Mouse (Mus musculus): ENCODE data around the gene Dync1h1. TPM values are rescaled to one million over a fixed set of nuclear protein-coding genes. Genes with fewer than 3 reads are reported as not detected.
"Not testable (repeated sequence)": the region's sequence is repeated elsewhere in the genome, so short reads cannot be mapped to it uniquely, and the experiment has no call there.

Gene Dync1h1
- total RNA-seq, 2 experiments from 2014 or later, result 60.4 to 63.9 TPM

- DNase-seq, result no peak
- intact Hi-C loops (cut with DNase I), result no loop called here
Observed at GRCm38 (mm10) chr12:110689919-110690643, 88.8 kb downstream of the Dync1h1 start.

- DNase-seq; intact Hi-C loops (cut with DNase I): not testable (repeated sequence)
Observed at GRCm38 (mm10) chr12:110693378-110693777, 92.1 kb downstream of the Dync1h1 start.

GRCm38 (mm10) chr12:110695676-110696171 is 94.5 kb downstream of the Dync1h1 start:
- peak in 1 of 2 experiments; percentile 13 for DNase-seq
- intact Hi-C loops (cut with DNase I), result no loop called here

- DNase-seq, result peak; percentile 96 to 99
- intact Hi-C loops (cut with DNase I), result no loop called here
Observed at GRCm38 (mm10) chr12:110696173-110696974, 95.1 kb downstream of the Dync1h1 start.

- DNase-seq, result no peak
- intact Hi-C loops (cut with DNase I), result no loop called here
Observed at GRCm38 (mm10) chr12:110696975-110697400, 95.7 kb downstream of the Dync1h1 start.

- intact Hi-C loops (cut with DNase I), result no loop called here
- no peak for DNase-seq
Observed at GRCm38 (mm10) chr12:110697457-110697856, 96.2 kb downstream of the Dync1h1 start.

GRCm38 (mm10) chr12:110698080-110698479 is 96.8 kb downstream of the Dync1h1 start:
- intact Hi-C loops (cut with DNase I), result no loop called here
- no peak for DNase-seq

GRCm38 (mm10) chr12:110698523-110699170 is 97.4 kb downstream of the Dync1h1 start:
- intact Hi-C loops (cut with DNase I), result no loop called here
- DNase-seq, result no peak

GRCm38 (mm10) chr12:110699171-110699547 is 97.9 kb downstream of the Dync1h1 start:
- intact Hi-C loops (cut with DNase I), result no loop called here

GRCm38 (mm10) chr12:110700730-110701129 is 99.5 kb downstream of the Dync1h1 start:
- no peak for DNase-seq
- intact Hi-C loops (cut with DNase I), result loop anchor here (5.0 kb wide), 1 partner anchor 278 kb away; no protein-coding TSS in a partner anchor

More at GRCm38 (mm10) chr12:110699171-110699547, 97.9 kb downstream of the Dync1h1 start:
- DNase-seq, result no peak

- intact Hi-C loops (cut with DNase I), result loop anchor here (5.0 kb wide), 1 partner anchor 279 kb away; no protein-coding TSS in a partner anchor
- not testable (repeated sequence) for DNase-seq
Observed at GRCm38 (mm10) chr12:110701363-110701762, 100.1 kb downstream of the Dync1h1 start.

GRCm38 (mm10) chr12:110702556-110702955 is 101.3 kb downstream of the Dync1h1 start, which contains the start of gene Hsp90aa1:
Hsp90aa1 (minus strand) TSS chr12:110702728.
- intact Hi-C loops (cut with DNase I), result loop anchor here (2.0 to 5.0 kb wide), 3 partner anchors 104 to 280 kb away; no protein-coding TSS in a partner anchor
- no peak for DNase-seq

GRCm38 (mm10) chr12:110703008-110703471 is 101.8 kb downstream of the Dync1h1 start:
- intact Hi-C loops (cut with DNase I), result loop anchor here (2.0 to 5.0 kb wide), 3 partner anchors 104 to 281 kb away; no protein-coding TSS in a partner anchor
- peak; percentile 77 to 80 for DNase-seq

GRCm38 (mm10) chr12:110703682-110704081 is 102.4 kb downstream of the Dync1h1 start:
- no peak for DNase-seq
- intact Hi-C loops (cut with DNase I), result loop anchor here (2.0 to 5.0 kb wide), 3 partner anchors 105 to 281 kb away; no protein-coding TSS in a partner anchor

GRCm38 (mm10) chr12:110705419-110705818 is 104.2 kb downstream of the Dync1h1 start:
- intact Hi-C loops (cut with DNase I), result not testable (repeated sequence)

GRCm38 (mm10) chr12:110706337-110707231 is 105.3 kb downstream of the Dync1h1 start:
- DNase-seq, result peak; percentile 31 to 42
- intact Hi-C loops (cut with DNase I), result no loop called here

More at GRCm38 (mm10) chr12:110705419-110705818, 104.2 kb downstream of the Dync1h1 start:
- not testable (repeated sequence) for DNase-seq

- intact Hi-C loops (cut with DNase I), result no loop called here
- DNase-seq, result no peak
Observed at GRCm38 (mm10) chr12:110707451-110707850, 106.2 kb downstream of the Dync1h1 start.

- intact Hi-C loops (cut with DNase I), result no loop called here
Observed at GRCm38 (mm10) chr12:110711270-110711669, 110.0 kb downstream of the Dync1h1 start.

GRCm38 (mm10) chr12:110713784-110714183 is 112.5 kb downstream of the Dync1h1 start:
- intact Hi-C loops (cut with DNase I), result no loop called here
- no peak for DNase-seq

More at GRCm38 (mm10) chr12:110711270-110711669, 110.0 kb downstream of the Dync1h1 start:
- no peak for DNase-seq

Data from gastrocnemius, postnatal 36 days (tissue).